Mouse (Mus musculus): ENCODE results near the gene Dlg2. TPM values are rescaled to one million over a fixed set of nuclear protein-coding genes. Genes with fewer than 3 reads are reported as not detected.
A peak's percentile ranks its signal among the peaks of the same experiment; 100 is the strongest.
"Not testable (repeated sequence)": the region's sequence is repeated elsewhere in the genome, so short reads cannot be mapped to it uniquely, and the experiment has no call there.

Gene Dlg2
- polyA plus RNA-seq, 1 experiment, result 141 TPM

- no peak for DNase-seq (ENCODE audit: extremely low spot score in 1 of 2, low spot score in 1 of 2)
Observed at GRCm38 (mm10) chr7:90791522-90791921, 315.1 kb downstream of the Dlg2 start.

GRCm38 (mm10) chr7:90825640-90826039, 349.2 kb downstream of the Dlg2 start:
- peak in 1 of 2 experiments; percentile 23 for DNase-seq (ENCODE audit: extremely low spot score in 1 of 2, low spot score in 1 of 2)

GRCm38 (mm10) chr7:90841276-90841675, 364.8 kb downstream of the Dlg2 start:
- peak in 1 of 2 experiments; percentile 46 for DNase-seq (ENCODE audit: extremely low spot score in 1 of 2, low spot score in 1 of 2)

- peak in 1 of 2 experiments; percentile 35 for DNase-seq (ENCODE audit: extremely low spot score in 1 of 2, low spot score in 1 of 2)
Observed at GRCm38 (mm10) chr7:90843345-90844293, 367.1 kb downstream of the Dlg2 start.

- not testable (repeated sequence) for DNase-seq (ENCODE audit: extremely low spot score in 1 of 2, low spot score in 1 of 2)
Observed at GRCm38 (mm10) chr7:90876796-90877195, 400.3 kb downstream of the Dlg2 start.

DNA sequence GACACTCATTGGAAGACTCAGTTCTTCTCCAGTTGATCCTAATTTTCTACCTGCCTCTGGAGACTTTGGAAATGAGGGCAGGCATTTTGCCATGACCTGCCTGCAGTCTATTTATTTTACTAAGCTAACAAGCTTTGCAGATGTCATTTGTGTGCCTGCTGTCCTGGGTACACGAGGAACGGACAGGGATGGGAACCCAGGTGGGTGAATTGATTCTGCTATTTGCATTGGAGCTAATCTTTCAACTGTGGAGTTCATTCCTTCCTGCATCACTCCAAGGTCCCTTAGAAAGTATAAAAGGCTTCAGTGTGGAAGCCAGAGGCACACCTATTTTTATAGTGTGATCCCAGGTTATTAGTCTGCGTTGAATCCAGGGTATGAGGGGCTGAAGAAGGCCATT, 406.3 kb downstream of the Dlg2 start:
- DNase-seq (ENCODE audit: extremely low spot score in 1 of 2, low spot score in 1 of 2), result no peak

DNA sequence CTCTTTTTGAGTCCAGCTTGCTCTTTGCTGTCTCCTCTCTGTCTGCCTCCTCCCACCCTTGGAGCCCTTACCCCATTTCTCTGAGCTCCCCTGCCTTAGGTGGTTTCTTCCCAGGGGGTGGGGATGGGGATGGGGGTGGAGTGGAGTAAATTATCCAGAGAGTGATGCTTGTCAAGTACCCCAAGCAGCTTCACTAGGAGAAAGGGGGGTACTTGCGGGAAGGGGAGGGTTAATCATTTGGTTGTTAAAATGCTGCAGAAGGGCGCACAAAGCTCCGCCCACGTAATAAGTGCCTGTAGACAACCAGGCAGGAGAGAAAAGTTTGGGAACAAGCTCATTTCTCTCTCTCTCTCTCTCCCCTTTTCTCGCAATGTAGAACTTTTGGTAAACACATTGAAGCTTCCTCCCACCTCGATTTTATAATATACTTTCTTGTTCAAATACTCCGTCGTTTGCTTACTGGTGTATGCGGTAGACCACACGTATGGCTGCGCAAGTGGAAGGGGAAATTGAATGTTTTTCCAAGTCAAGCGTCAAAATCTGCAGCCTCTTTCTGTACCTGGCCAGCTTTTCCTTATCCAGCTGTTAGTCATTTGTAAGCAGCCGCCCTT, 410.0 kb downstream of the Dlg2 start:
- peak in 1 of 2 experiments; percentile 15 for DNase-seq (ENCODE audit: extremely low spot score in 1 of 2, low spot score in 1 of 2)

DNA sequence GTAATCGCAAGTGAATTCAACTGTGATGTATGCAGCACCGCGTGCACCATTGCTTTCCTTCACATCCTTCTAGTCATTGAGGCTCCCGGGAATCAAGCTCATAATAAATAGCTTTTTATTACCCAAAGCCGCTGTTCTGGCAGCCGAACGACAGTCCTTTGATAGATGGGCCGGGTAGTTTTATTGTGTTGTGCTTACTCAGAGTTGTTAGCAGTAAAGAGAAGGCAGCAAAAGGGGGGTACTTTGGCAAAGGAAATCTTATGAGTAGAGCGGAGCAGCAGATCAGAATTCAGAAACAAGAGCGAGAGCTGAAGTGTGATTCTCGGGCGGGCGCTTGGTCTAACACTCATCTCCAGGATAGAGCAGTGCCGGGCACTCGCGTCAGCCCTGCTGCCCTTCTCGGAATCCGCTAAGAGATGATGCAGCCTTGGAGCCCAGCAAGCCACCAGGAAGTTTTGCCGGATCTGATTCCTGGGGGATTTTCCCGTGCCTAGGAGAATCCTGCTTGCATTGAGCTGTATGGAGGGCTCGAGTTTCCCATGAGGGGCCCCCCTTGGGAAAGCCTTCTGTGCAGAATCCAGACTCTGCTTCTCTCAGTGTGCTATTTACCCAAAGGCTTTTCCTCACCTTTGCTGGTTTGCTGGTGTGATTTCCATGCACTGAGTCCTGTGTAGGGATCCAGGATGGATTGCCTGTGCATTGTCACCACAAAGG, 410.7 kb downstream of the Dlg2 start:
- DNase-seq (ENCODE audit: extremely low spot score in 1 of 2, low spot score in 1 of 2), result peak; percentile 6 to 54

DNA sequence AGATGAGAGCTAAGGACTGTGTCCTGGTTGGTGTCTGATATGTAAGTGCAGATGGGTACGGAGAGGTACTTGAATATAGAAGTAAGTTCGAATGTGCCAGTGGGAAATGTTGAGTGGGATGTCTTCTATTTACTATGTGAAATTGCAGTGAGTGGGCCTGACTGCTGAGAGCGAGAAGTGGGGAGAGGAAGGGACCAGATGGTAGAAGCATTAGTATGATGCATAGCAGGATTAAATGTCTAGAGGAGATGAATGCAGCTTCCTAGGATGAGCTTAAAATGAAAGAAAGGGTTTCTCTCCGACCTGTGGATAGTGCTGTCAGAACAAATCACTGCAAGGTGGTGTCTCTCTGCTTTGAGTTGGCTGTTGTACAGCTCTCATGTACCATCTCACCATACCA, 451.0 kb downstream of the Dlg2 start:
- DNase-seq (ENCODE audit: extremely low spot score in 1 of 2, low spot score in 1 of 2), result peak; percentile 67 to 79

DNA sequence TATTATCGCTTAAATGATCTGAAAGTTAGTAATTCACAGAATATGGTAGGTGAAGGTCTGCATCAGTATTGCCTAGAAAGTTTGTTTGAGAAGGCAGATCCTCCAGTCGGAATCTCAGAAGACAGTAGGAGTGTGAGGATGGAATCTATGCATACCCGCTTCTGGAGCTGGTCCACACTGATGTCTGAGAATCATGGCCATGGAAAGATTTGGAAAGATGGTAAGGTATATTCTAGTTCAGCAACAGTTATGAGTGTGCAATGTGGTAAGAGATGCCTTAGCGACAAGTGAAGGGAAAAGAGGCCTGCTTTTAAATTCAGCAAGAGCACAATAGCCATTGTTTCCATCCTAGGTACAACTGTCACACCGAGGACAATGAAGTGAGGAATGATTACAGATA, 464.3 kb downstream of the Dlg2 start:
- DNase-seq (ENCODE audit: extremely low spot score in 1 of 2, low spot score in 1 of 2), result peak in 1 of 2 experiments; percentile 16

- DNase-seq (ENCODE audit: extremely low spot score in 1 of 2, low spot score in 1 of 2), result no peak
Observed at GRCm38 (mm10) chr7:90947073-90947472, 470.6 kb downstream of the Dlg2 start.

DNA sequence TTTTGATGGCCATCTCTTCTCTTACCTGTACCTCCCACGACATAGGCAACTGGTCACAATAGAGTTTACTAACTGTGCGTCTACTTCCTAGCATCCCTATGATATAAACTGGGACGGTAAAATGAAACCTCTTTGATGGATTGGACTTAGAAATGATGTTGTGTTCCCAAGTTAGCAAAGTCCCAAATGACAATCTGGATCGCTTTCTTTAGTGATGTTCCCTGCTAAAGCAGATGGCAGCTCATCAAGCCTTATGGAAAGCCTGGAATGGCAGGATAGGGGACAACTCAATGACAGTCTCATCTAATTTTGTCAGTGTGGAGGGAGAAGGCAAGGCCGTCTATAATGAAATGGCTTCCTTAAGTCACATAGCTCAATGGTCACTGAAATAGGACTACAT, 472.7 kb downstream of the Dlg2 start:
- no peak for DNase-seq (ENCODE audit: extremely low spot score in 1 of 2, low spot score in 1 of 2)

DNA sequence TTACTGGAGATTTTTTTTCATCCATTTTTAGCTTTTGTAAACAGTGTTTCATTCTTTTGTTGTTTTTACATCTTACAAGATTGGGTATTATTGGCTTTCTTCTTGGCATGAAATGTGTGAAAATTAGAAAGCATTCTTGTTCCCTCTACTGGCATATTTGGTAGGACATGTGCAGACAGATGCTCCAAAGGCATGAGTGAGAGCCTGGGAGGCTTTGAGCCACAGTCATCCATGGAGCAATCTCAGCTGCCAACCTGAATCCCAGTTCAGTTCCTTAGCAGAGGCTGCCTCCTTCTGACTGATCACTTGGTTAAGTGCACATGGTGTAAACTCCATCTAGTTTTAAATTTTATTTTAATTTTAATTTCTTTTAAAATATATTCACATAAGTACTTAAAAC, 500.8 kb downstream of the Dlg2 start:
- no peak for DNase-seq (ENCODE audit: extremely low spot score in 1 of 2, low spot score in 1 of 2)

- DNase-seq (ENCODE audit: extremely low spot score in 1 of 2, low spot score in 1 of 2), result no peak
Observed at GRCm38 (mm10) chr7:90982069-90982468, 505.6 kb downstream of the Dlg2 start.

GRCm38 (mm10) chr7:91010655-91011054, 534.2 kb downstream of the Dlg2 start:
- no peak for DNase-seq (ENCODE audit: extremely low spot score in 1 of 2, low spot score in 1 of 2)

- peak; percentile 45 to 76 for DNase-seq (ENCODE audit: extremely low spot score in 1 of 2, low spot score in 1 of 2)
Observed at GRCm38 (mm10) chr7:91044998-91045741, 568.7 kb downstream of the Dlg2 start.

DNA sequence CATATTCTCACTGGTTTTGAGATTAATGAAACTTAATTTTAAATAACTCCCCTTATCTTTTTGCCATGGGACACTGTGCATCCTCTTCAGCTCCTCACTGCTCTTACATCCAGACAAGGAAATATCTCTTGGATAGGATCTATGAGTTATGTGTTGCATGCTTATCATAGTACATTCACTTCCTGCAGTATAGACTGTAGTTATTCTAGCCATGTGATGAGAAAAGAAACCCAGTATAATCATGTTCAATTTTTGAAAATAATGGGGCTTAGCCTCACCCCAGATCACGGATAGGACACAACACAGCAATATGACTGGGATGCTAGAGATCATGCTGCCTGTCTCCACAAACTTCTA, 569.2 kb downstream of the Dlg2 start:
- DNase-seq (ENCODE audit: extremely low spot score in 1 of 2, low spot score in 1 of 2), result no peak

DNA sequence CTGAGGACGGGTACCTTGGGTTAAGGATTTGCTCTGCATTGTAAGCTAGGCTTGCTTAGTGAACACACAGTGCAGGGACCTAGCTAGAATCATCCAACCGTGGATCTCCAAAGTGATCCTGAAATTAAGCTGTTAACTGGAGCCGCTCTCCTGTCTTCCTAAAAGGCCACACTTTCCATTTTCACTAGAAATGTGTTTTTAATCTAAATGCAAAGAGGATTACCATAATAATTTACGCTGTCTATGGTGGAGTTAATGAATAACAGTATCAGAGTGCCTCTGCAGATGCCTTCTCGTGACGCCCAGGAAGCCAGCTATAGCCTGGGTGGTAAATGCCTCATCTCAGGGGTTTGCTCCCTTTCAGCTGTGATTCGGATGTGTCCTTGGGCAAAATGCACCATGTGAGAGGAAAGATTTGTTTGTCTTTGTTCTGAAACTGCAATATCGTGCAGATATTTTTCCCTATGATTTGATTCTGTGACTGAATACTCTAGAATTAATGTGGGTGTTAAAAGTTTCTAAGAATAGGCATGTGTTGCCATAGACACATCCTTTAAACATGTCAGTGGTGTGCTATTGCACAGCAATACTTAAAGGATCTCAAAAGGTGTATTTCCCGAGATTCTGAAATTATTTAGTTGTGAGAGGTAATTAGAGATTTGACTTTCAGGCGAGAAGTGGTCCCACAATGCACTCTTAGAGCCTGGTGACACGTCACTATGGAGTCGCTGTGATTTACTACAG, 587.0 kb downstream of the Dlg2 start:
- peak in 1 of 2 experiments; percentile 31 for DNase-seq (ENCODE audit: extremely low spot score in 1 of 2, low spot score in 1 of 2)

GRCm38 (mm10) chr7:91071751-91072707, 595.6 kb downstream of the Dlg2 start:
- DNase-seq (ENCODE audit: extremely low spot score in 1 of 2, low spot score in 1 of 2), result peak in 1 of 2 experiments; percentile 33

All from frontal cortex, adult 2 months (tissue).